Mouse (Mus musculus) megakaryocyte, embryonic 14.5 days (primary cell): Measurements from ENCODE around the gene Zfp791.

ENCODE experiments used
- FLI1 ChIP-seq: IDR thresholded peaks from 2 replicates; pipeline ENCODE4 v1.6.1; 2012; ENCODE audit warnings: low read length, inconsistent platforms, mixed read lengths
- GATA1 ChIP-seq: IDR thresholded peaks from 3 replicates; pipeline ENCODE4 v1.6.1; 2012; ENCODE audit warnings: mixed read lengths, low read length, inconsistent platforms, borderline replicate concordance

DNA sequence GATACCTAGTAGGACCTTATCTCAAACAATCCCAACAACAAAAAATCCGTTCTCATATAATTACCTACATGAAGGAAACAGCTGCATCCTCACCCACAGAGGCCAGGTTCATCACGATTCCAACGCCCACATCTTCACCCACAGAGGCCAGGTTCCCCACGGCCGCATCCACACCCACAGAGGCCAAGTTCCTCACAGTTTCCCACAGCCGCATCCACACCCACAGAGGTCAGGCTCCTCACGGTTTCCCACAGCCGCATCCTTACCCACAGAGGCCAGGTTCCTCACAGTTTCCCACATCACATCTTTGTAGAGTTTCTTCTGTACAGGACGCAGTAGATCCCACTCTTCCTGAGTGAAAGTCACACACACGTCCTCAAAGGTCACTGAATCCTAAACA lies 9.7 kb downstream of the Zfp791 start:
- TF ChIP-seq GATA1 (no peak), FLI1 (no peak)
